Mouse (Mus musculus) liver, embryonic 14.5 days (tissue): ENCODE data around the gene Gm1043. TPM values are rescaled to one million over a fixed set of nuclear protein-coding genes. Genes with fewer than 3 reads are reported as not detected.

Experiments
- ATAC-seq: fragments of 200-750 bp; cut with Nextera tagmentation; 2 replicates; pipeline ENCODE4 v1.8.0; 2017; ENCODE audit warnings: moderate number of reproducible peaks, mild to moderate bottlenecking, moderate library complexity; ENCODE audit not compliant: insufficient read depth
- DNase-seq, 3 experiments: peaks; one replicate each; pipeline ENCODE4 v3.0.0-alpha.2; 2012 to 2013; ENCODE audit warnings: low read depth in 3 of 3, low spot score in 3 of 3
- H3K27ac ChIP-seq: fragments of 300-500 bp; sonication (generic); 2 replicates; pipeline ENCODE4 v1.5.1; 2014; ENCODE audit warnings: moderate library complexity, mild to moderate bottlenecking, control low read depth, inconsistent platforms
- H3K27me3 ChIP-seq: fragments of 300-500 bp; sonication (generic); 2 replicates; pipeline ENCODE4 v1.6.1; 2014; ENCODE audit warnings: mild to moderate bottlenecking, low read length, moderate library complexity; ENCODE audit not compliant: control insufficient read depth, insufficient read depth
- H3K36me3 ChIP-seq: fragments of 300-500 bp; sonication (generic); replicated peaks from 2 replicates; pipeline ENCODE4 v1.6.1; 2014; ENCODE audit warnings: low read depth; ENCODE audit not compliant: control insufficient read depth, insufficient read depth
- H3K4me1 ChIP-seq, 2 experiments: fragments of 200-500 bp in 1 of 2; fragments of 300-500 bp in 1 of 2; sonication (generic) in 1 of 2; replicated peaks; 2 replicates each; pipeline ENCODE4 v1.6.1; 2012 to 2014; ENCODE audit warnings: antibody characterized with exemption in 1 of 2, inconsistent platforms in 1 of 2, low read length in 1 of 2; ENCODE audit not compliant: control insufficient read depth in 2 of 2, insufficient read depth in 2 of 2
- H3K4me2 ChIP-seq: fragments of 300-500 bp; sonication (generic); 2 replicates; pipeline ENCODE4 v1.6.1; 2014; ENCODE audit warnings: low read depth, mild to moderate bottlenecking, control low read depth, moderate library complexity
- H3K4me3 ChIP-seq, 2 experiments: fragments of 200-500 bp in 1 of 2; fragments of 300-500 bp in 1 of 2; sonication (generic) in 1 of 2; 2 replicates each; pipeline ENCODE4 v1.5.1; 2012 to 2014; ENCODE audit warnings: low read depth in 2 of 2, low read length in 2 of 2, mild to moderate bottlenecking in 2 of 2, control low read depth in 1 of 2, inconsistent platforms in 1 of 2, moderate library complexity in 1 of 2; ENCODE audit not compliant: insufficient read depth in 1 of 2
- H3K9ac ChIP-seq: fragments of 300-500 bp; sonication (generic); replicated peaks from 2 replicates; pipeline ENCODE4 v1.6.1; 2014; ENCODE audit warnings: mild to moderate bottlenecking, control low read depth, moderate library complexity
- H3K9me3 ChIP-seq: fragments of 300-500 bp; sonication (generic); 2 replicates; pipeline ENCODE4 v1.6.1; 2016; ENCODE audit warnings: low read length, mixed read lengths; ENCODE audit not compliant: control insufficient read depth
- CTCF ChIP-seq: IDR thresholded peaks from 2 replicates; pipeline ENCODE4 v1.5.1; 2016; ENCODE audit warnings: antibody characterized with exemption, low read depth, control low read depth
- EP300 ChIP-seq: IDR thresholded peaks from 2 replicates; pipeline ENCODE4 v1.6.1; 2016; ENCODE audit warnings: antibody characterized with exemption, low read depth
- WGBS: fragments of 180-500 bp; shearing (Covaris S2); extraction: QIAGEN DNeasy Blood & Tissue Kit; methylation state at CpG from one replicate; pipeline ENCODE4 v1.1.7; 2014; ENCODE audit not compliant: insufficient replicate concordance; 5-methylcytosine and 5-hydroxymethylcytosine counted together
- polyA plus RNA-seq, 2 experiments: library from polyadenylated mRNA; depleted of rRNA in 1 of 2; stranded (reverse) in 1 of 2; unstranded in 1 of 2; fragments of >200 nt; fragmentation: Nextera tagmentation in 1 of 2; extraction: Ambion mirVana in 1 of 2; gene quantifications; 2 replicates each; pipeline versions ENCODE4 v1.2.1 to v1.2.3; 2012 to 2014

Gm1043 gene
- polyA plus RNA-seq, 2 experiments, result not detected

DNA sequence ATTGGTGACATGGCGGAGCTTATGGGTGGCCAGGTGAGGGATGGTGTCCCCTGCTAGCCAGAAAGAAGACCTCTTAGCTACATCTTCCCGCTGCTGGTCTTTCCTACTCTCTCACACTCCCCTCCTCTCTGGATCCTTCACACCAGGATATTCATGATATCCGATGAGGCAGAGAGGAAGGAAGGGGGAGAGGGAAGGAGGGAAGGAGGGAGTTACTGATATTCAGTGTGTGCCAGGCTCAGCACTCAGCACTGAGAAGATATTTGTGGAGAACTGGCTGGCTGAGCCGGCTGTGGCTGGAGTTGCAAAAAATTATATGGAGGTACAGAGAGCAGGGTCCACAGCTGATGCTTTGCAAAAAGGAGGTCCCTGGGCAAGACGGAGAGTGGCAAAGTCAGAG is 15.6 kb downstream of the Gm1043 start:
- no peak for ATAC-seq
- H3K36me3 ChIP-seq, result no peaks in the 10 kb centered on the region

DNA sequence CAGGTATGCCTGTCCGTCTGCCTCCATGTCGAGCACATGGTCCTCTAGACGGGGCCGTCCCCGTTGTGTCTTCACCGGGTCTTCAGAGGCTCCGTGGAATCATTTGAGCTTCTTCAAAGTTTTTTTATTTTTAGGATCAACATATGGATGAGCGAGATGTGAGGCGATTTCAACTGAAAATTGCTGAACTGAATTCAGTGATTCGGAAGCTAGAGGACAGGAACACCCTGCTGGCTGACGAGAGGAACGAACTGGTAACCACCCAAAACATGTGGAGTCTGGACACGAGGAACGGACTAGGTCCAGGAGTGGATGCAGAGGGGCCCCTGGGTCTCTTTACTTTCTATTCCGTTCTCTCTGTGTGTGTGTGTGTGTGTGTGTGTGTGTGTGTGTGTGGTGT is 16.5 kb downstream of the Gm1043 start:
- H3K4me2 ChIP-seq, result no peak overlapping the region
- H3K4me1 ChIP-seq, result no peaks in the 10 kb centered on the region
- no peak for DNase-seq
- no peak overlapping the region for H3K9ac ChIP-seq
- no peaks in the 10 kb centered on the region for H3K9me3 ChIP-seq
- H3K27me3 ChIP-seq, result no peaks in the 10 kb centered on the region
- no peaks in the 10 kb centered on the region for H3K36me3 ChIP-seq
- TF ChIP-seq CTCF (no peak), EP300 (no peak)
- WGBS, result 66% methylated on average over 15 of the region's 15 CpGs
- no peak overlapping the region for H3K27ac ChIP-seq
- no peak for ATAC-seq
- H3K4me3 ChIP-seq, result no peak overlapping the region

More for the DNA sequence above, 15.6 kb downstream of the Gm1043 start:
- WGBS, result 43% methylated on average over 5 of the region's 5 CpGs
- Histone ChIP-seq H3K4me3 (no peak overlapping the region), H3K27ac (no peak overlapping the region), H3K9ac (no peak overlapping the region), H3K4me1 (no peaks in the 10 kb centered on the region), H3K9me3 (no peaks in the 10 kb centered on the region), H3K4me2 (no peak overlapping the region), H3K27me3 (no peaks in the 10 kb centered on the region)
- no peak for DNase-seq
- TF ChIP-seq EP300 (no peak), CTCF (no peak)

DNA sequence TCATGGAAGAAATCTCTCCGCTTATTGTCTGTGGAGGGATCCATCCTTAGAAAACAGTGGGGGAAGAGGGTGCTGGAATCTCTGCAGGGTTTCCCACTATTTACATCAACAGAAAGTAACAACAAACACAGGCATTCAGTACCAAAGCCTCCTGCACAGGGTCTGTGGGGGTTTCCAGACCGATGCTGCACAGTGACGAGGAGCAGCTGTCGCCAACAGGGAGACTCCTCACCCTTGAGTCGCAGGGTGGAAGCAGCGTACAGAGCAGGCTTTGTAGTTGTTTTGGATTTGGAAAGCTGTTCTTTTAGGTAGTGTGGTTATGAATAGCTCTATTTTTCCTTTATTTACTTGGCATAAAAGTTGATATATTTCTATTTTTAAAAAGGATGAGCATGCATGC is 16.9 kb downstream of the Gm1043 start:
- Histone ChIP-seq H3K9me3 (no peaks in the 10 kb centered on the region), H3K36me3 (no peaks in the 10 kb centered on the region), H3K4me1 (no peaks in the 10 kb centered on the region), H3K27me3 (no peaks in the 10 kb centered on the region), H3K9ac (no peak overlapping the region), H3K4me3 (no peak overlapping the region), H3K27ac (no peak overlapping the region), H3K4me2 (no peak overlapping the region)
- WGBS, result 50% methylated on average over 6 of the region's 6 CpGs
- ATAC-seq (no peak), DNase-seq (no peak)
- TF ChIP-seq EP300, result no peak
- TF ChIP-seq CTCF, result no peak

DNA sequence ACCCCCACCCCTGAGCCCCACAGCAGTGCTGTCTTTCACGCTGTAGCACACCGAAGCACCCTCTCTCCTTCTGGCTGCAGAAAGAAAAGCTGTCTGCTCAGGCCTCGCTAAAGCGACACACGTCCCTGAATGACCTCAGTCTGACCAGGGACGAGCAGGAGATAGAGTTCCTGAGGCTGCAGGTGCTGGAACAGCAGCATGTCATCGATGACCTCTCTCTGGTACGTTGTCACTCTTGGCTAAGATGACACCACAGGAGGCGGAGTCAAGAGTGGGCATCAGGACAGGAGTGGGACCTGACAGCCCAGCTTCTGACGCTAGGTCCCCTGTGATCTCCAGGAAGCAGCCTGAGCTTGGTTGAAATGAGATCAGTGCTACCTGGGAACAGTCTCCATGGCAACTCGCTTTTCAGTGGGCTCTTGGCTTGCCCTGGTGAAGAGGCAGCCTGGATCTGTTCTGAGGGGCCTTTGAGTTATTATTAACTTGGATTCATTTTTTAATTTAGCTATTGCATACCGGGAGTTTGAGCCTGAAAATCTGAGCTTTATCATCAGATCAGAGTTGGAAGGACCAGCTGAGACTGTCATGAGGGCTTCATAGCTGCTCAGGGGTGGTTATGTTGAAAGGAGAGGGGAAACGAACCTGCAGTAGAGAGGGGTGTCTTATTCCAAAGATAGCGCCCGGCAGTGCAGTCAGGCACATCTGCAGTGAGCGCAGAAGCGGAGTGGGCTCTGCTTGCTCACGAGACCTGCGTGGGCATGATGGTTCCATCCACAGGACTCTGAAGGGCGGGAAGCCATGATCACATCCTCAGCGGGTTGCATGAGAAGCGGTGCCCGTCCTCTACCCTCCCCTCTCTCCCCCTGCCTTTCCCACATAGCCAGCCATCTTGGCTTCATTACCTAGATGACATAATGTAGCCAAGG is 20.6 kb downstream of the Gm1043 start:
- no peaks in the 10 kb centered on the region for H3K27me3 ChIP-seq
- DNase-seq, result no peak
- TF ChIP-seq CTCF, result no peak
- TF ChIP-seq EP300, result no peak
- H3K9ac ChIP-seq, result no peak overlapping the region
- 63% methylated on average over 23 of the region's 23 CpGs for WGBS
- no peaks in the 10 kb centered on the region for H3K36me3 ChIP-seq
- no peak for ATAC-seq
- H3K4me2 ChIP-seq, result no peak overlapping the region
- H3K9me3 ChIP-seq, result no peaks in the 10 kb centered on the region
- no peaks in the 10 kb centered on the region for H3K4me1 ChIP-seq
- no peak overlapping the region for H3K27ac ChIP-seq
- H3K4me3 ChIP-seq, result no peak overlapping the region

DNA sequence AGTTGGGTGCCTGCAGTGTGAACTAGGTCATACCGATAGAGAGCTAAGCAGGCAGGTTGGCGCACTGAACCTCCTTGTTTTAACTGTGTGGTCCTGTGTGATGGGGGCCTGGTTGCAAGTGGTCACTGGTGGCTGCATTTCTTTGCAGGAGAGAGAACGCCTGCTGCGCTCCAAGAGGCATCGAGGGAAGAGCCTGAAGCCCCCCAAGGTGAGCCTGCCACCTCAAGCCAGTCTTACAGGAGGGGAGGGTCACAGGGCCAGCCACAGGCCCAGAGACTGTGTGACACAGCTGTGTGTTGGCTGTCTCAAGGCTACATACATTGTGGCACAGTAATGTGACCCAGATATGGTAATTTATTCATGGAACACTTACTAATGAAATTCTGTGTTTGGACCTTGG is 21.9 kb downstream of the Gm1043 start:
- H3K4me2 ChIP-seq, result no peak overlapping the region
- H3K27ac ChIP-seq, result no peak overlapping the region
- H3K4me3 ChIP-seq, result no peak overlapping the region
- no peaks in the 10 kb centered on the region for H3K9me3 ChIP-seq
- no peaks in the 10 kb centered on the region for H3K4me1 ChIP-seq
- DNase-seq (no peak), ATAC-seq (no peak)
- 66% methylated on average over 5 of the region's 5 CpGs for WGBS
- no peaks in the 10 kb centered on the region for H3K27me3 ChIP-seq
- no peaks in the 10 kb centered on the region for H3K36me3 ChIP-seq
- TF ChIP-seq EP300 (no peak), CTCF (no peak)
- H3K9ac ChIP-seq, result no peak overlapping the region
